Mouse (Mus musculus): ENCODE measurements around the gene Nol9.

DNA sequence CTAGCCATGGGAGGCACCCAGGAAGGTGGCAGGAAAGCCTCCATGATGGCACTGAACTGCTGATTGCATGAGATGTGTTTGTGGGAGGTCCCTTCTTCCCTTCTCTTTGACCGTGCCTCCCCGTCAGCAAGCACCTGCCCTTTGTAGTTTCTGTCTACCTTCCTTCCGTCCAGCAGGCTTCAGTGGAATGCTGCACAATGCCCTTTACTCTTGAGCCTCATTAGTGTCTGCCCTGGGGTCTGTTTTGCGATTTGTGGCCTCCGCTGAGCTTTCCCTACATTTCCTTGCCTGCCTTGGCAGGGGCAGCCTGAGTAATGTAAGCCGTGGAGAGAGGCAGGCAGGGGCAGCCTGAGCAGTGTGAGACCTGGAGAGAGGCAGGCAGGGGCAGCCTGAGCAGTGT lies 5.5 kb downstream of the Nol9 start:
- TF ChIP-seq CTCF (IDR thresholded peaks at IDR 0.05; ENCODE audit: borderline replicate concordance, insufficient read depth, low read length) (no peak), POLR2A (IDR thresholded peaks at IDR 0.05; ENCODE audit: low read depth, low read length) (no peak)

Measured in embryonic fibroblast, embryonic 13.5 days (primary cell).